Mouse (Mus musculus) lung, adult 2 months (tissue): Measurements from ENCODE around the gene Amer3.

ENCODE experiments used
- CTCF ChIP-seq: fragments of 200-500 bp; IDR thresholded peaks from 2 replicates; pipeline ENCODE4 v1.5.1; 2011; ENCODE audit warnings: mild to moderate bottlenecking, low read length, control low read depth; ENCODE audit not compliant: insufficient read depth
- POLR2A ChIP-seq: fragments of 200-500 bp; IDR thresholded peaks from 2 replicates; pipeline ENCODE4 v1.6.1; 2011; ENCODE audit warnings: low read depth, mild to moderate bottlenecking, control low read depth, low read length, borderline replicate concordance; ENCODE audit errors: extremely low read depth

- TF ChIP-seq CTCF (no peak), POLR2A (no peak)
These were observed 18.6 kb upstream of the Amer3 start, which contains the start of gene Prss40 for GRCm38 (mm10) chr1:34560843-34561242.
